Mouse (Mus musculus): ENCODE measurements around the gene Fam129a.
"Not testable (repeated sequence)": the region's sequence is repeated elsewhere in the genome, so short reads cannot be mapped to it uniquely, and the experiment has no call there.

Fam129a gene

GRCm38 (mm10) chr1:151741199-151741621, 170.2 kb downstream of the Fam129a start:
- no peak overlapping the region for H3K4me3 ChIP-seq (replicated peaks; ENCODE audit: low read length)
- no peak for TF ChIP-seq CTCF (conservative IDR thresholded peaks at IDR 0.05; ENCODE audit: low read length)
- TF ChIP-seq POU5F1 (IDR thresholded peaks at IDR 0.05; ENCODE audit: borderline replicate concordance, low read length): no peak
- no peak for TF ChIP-seq NANOG (IDR thresholded peaks at IDR 0.05; ENCODE audit: borderline replicate concordance, low read length)
- no peaks in the 10 kb centered on the region for H3K36me3 ChIP-seq (ENCODE audit: insufficient read depth, low read length)
- H3K9me3 ChIP-seq (ENCODE audit: low read length): peaks cover 2% of the 10 kb centered on the region
- no peaks in the 10 kb centered on the region for H3K27me3 ChIP-seq (ENCODE audit: insufficient read depth, low read length)
- peaks cover 16% of the 10 kb centered on the region for H3K4me1 ChIP-seq (replicated peaks; ENCODE audit: low read depth, low read length)

- H3K4me3 ChIP-seq (replicated peaks; ENCODE audit: low read length); H3K36me3 ChIP-seq (ENCODE audit: insufficient read depth, low read length); H3K4me1 ChIP-seq (replicated peaks; ENCODE audit: low read depth, low read length); H3K9me3 ChIP-seq (ENCODE audit: low read length); H3K27me3 ChIP-seq (ENCODE audit: insufficient read depth, low read length): not testable (repeated sequence)
Observed at GRCm38 (mm10) chr1:151749894-151750293, 178.9 kb downstream of the Fam129a start.

GRCm38 (mm10) chr1:151752946-151753345, 182.0 kb downstream of the Fam129a start:
- Histone ChIP-seq H3K9me3 (ENCODE audit: low read length) (no peaks in the 10 kb centered on the region), H3K36me3 (ENCODE audit: insufficient read depth, low read length) (no peaks in the 10 kb centered on the region), H3K4me1 (replicated peaks; ENCODE audit: low read depth, low read length) (peaks cover 27% of the 10 kb centered on the region), H3K27me3 (ENCODE audit: insufficient read depth, low read length) (peaks cover 3% of the 10 kb centered on the region; the same call in 1 of the 2 replicates), H3K4me3 (replicated peaks; ENCODE audit: low read length) (no peak overlapping the region)
- TF ChIP-seq CTCF (conservative IDR thresholded peaks at IDR 0.05; ENCODE audit: low read length): no peak
- no peak for TF ChIP-seq NANOG (IDR thresholded peaks at IDR 0.05; ENCODE audit: borderline replicate concordance, low read length)
- TF ChIP-seq POU5F1 (IDR thresholded peaks at IDR 0.05; ENCODE audit: borderline replicate concordance, low read length): no peak

GRCm38 (mm10) chr1:151753374-151753929, 182.5 kb downstream of the Fam129a start:
- H3K4me3 ChIP-seq (replicated peaks; ENCODE audit: low read length): no peak overlapping the region
- H3K36me3 ChIP-seq (ENCODE audit: insufficient read depth, low read length): no peaks in the 10 kb centered on the region
- H3K27me3 ChIP-seq (ENCODE audit: insufficient read depth, low read length): peaks cover 3% of the 10 kb centered on the region; the same call in 1 of the 2 replicates
- no peak for TF ChIP-seq NANOG (IDR thresholded peaks at IDR 0.05; ENCODE audit: borderline replicate concordance, low read length)
- no peak for TF ChIP-seq POU5F1 (IDR thresholded peaks at IDR 0.05; ENCODE audit: borderline replicate concordance, low read length)
- TF ChIP-seq CTCF (conservative IDR thresholded peaks at IDR 0.05; ENCODE audit: low read length): no peak
- H3K9me3 ChIP-seq (ENCODE audit: low read length): no peaks in the 10 kb centered on the region
- H3K4me1 ChIP-seq (replicated peaks; ENCODE audit: low read depth, low read length): peaks cover 27% of the 10 kb centered on the region

GRCm38 (mm10) chr1:151754028-151754489, 183.1 kb downstream of the Fam129a start:
- no peak for TF ChIP-seq POU5F1 (IDR thresholded peaks at IDR 0.05; ENCODE audit: borderline replicate concordance, low read length)
- Histone ChIP-seq H3K9me3 (ENCODE audit: low read length) (no peaks in the 10 kb centered on the region), H3K27me3 (ENCODE audit: insufficient read depth, low read length) (peaks cover 2% of the 10 kb centered on the region; the same call in 1 of the 2 replicates), H3K4me3 (replicated peaks; ENCODE audit: low read length) (peak overlapping the region; percentile 98), H3K36me3 (ENCODE audit: insufficient read depth, low read length) (no peaks in the 10 kb centered on the region), H3K4me1 (replicated peaks; ENCODE audit: low read depth, low read length) (peaks cover 27% of the 10 kb centered on the region)

- Histone ChIP-seq H3K4me1 (replicated peaks; ENCODE audit: low read depth, low read length) (peaks cover 27% of the 10 kb centered on the region), H3K36me3 (ENCODE audit: insufficient read depth, low read length) (peaks cover 5% of the 10 kb centered on the region; the same call in 1 of the 2 replicates), H3K27me3 (ENCODE audit: insufficient read depth, low read length) (no peaks in the 10 kb centered on the region), H3K4me3 (replicated peaks; ENCODE audit: low read length) (peak within 1 kb of the TSS; percentile 98), H3K9me3 (ENCODE audit: low read length) (no peaks in the 10 kb centered on the region)
- no peak for TF ChIP-seq CTCF (conservative IDR thresholded peaks at IDR 0.05; ENCODE audit: low read length)
- no peak for TF ChIP-seq NANOG (IDR thresholded peaks at IDR 0.05; ENCODE audit: borderline replicate concordance, low read length)
- no peak for TF ChIP-seq POU5F1 (IDR thresholded peaks at IDR 0.05; ENCODE audit: borderline replicate concordance, low read length)
Observed at GRCm38 (mm10) chr1:151754881-151755659, 184.1 kb downstream of the Fam129a start, which contains the start of gene Edem3. TSS of gene Edem3 (plus strand) at chr1:151755371.

- TF ChIP-seq CTCF (conservative IDR thresholded peaks at IDR 0.05; ENCODE audit: low read length): no peak
- TF ChIP-seq NANOG (IDR thresholded peaks at IDR 0.05; ENCODE audit: borderline replicate concordance, low read length): no peak
- TF ChIP-seq POU5F1 (IDR thresholded peaks at IDR 0.05; ENCODE audit: borderline replicate concordance, low read length): no peak
- Histone ChIP-seq H3K36me3 (ENCODE audit: insufficient read depth, low read length) (peaks cover 9% of the 10 kb centered on the region), H3K4me3 (replicated peaks; ENCODE audit: low read length) (peak overlapping the region; percentile 98), H3K9me3 (ENCODE audit: low read length) (no peaks in the 10 kb centered on the region), H3K27me3 (ENCODE audit: insufficient read depth, low read length) (no peaks in the 10 kb centered on the region), H3K4me1 (replicated peaks; ENCODE audit: low read depth, low read length) (peaks cover 27% of the 10 kb centered on the region)
Observed at GRCm38 (mm10) chr1:151755660-151756424, 184.9 kb downstream of the Fam129a start.

- H3K9me3 ChIP-seq (ENCODE audit: low read length): no peaks in the 10 kb centered on the region
- peaks cover 27% of the 10 kb centered on the region for H3K4me1 ChIP-seq (replicated peaks; ENCODE audit: low read depth, low read length)
- peak overlapping the region; percentile 98 for H3K4me3 ChIP-seq (replicated peaks; ENCODE audit: low read length)
- H3K36me3 ChIP-seq (ENCODE audit: insufficient read depth, low read length): peaks cover 14% of the 10 kb centered on the region
- H3K27me3 ChIP-seq (ENCODE audit: insufficient read depth, low read length): no peaks in the 10 kb centered on the region
- no peak for TF ChIP-seq POU5F1 (IDR thresholded peaks at IDR 0.05; ENCODE audit: borderline replicate concordance, low read length)
- no peak for TF ChIP-seq NANOG (IDR thresholded peaks at IDR 0.05; ENCODE audit: borderline replicate concordance, low read length)
- no peak for TF ChIP-seq CTCF (conservative IDR thresholded peaks at IDR 0.05; ENCODE audit: low read length)
Observed at GRCm38 (mm10) chr1:151756425-151756728, 185.4 kb downstream of the Fam129a start.

Measured in E14TG2a.4 (cell line).